Mouse (Mus musculus) layer of hippocampus, adult 8-10 months (tissue): Measurements from ENCODE around the gene Snx25. TPM values are rescaled to one million over a fixed set of nuclear protein-coding genes. Genes with fewer than 3 reads are reported as not detected.
"Not testable (repeated sequence)": the region's sequence is repeated elsewhere in the genome, so short reads cannot be mapped to it uniquely, and the experiment has no call there.

Experiments used
- DNase-seq, 2 experiments: peaks; one replicate each; pipeline ENCODE4 v3.0.0; 2022; ENCODE audit warnings: low spot score in 2 of 2
- total RNA-seq, 4 experiments: library from RNA; stranded (reverse); gene quantifications; 2 replicates each; pipeline ENCODE4 v1.2.4; 2022

The Snx25 gene
- total RNA-seq, 4 experiments from 2014 or later = 39.4 to 46.0 (median 42.8) TPM

- DNase-seq = no peak
Measured at GRCm38 (mm10) chr8:46137843-46138596, 13.9 kb downstream of the Snx25 start.

DNA sequence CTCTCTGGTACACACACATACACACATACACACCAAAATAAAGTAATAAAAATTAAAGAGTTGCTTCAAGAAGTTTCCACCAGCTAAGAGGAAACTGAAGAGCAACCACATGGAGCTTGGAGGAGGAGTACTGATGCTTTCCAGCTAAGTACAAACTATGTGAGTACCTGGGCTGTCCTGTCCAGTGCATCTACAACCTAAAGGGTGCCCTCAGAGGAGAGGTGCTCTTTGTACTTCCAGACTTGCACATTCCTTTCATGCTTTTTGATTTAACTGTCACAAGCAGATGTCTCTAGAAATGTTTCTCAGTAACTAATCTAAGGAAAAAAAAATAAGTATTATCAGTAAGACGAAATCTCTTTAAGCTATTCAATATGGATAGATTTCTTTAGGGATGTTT is 14.6 kb downstream of the Snx25 start:
- no peak for DNase-seq

- not testable (repeated sequence) for DNase-seq
Measured at GRCm38 (mm10) chr8:46135546-46135945, 16.4 kb downstream of the Snx25 start.

- no peak for DNase-seq
Measured at GRCm38 (mm10) chr8:46130426-46130825, 21.5 kb downstream of the Snx25 start.

- DNase-seq = no peak
Measured at GRCm38 (mm10) chr8:46122498-46122897, 29.5 kb downstream of the Snx25 start.

- DNase-seq = no peak
Measured at GRCm38 (mm10) chr8:46119176-46119575, 32.8 kb downstream of the Snx25 start.

DNA sequence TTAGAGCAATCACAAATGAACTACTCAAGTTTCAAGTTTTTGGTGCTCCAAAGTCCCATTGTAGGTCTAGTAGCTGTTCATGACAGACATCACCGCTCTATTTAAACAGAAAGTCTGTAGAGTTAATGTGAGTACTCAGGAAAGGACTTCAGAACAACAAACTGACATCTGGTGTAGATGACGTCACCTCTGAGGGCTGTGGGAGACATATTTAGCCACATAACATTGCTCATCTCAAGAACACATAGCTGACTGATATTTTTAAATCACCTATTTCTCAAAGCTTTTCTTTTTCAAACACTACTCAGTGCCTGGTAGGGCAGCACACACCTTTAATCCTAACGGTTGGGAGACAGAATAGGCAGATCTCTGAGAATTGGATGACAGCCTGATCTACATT is 34.8 kb downstream of the Snx25 start:
- DNase-seq = no peak

DNA sequence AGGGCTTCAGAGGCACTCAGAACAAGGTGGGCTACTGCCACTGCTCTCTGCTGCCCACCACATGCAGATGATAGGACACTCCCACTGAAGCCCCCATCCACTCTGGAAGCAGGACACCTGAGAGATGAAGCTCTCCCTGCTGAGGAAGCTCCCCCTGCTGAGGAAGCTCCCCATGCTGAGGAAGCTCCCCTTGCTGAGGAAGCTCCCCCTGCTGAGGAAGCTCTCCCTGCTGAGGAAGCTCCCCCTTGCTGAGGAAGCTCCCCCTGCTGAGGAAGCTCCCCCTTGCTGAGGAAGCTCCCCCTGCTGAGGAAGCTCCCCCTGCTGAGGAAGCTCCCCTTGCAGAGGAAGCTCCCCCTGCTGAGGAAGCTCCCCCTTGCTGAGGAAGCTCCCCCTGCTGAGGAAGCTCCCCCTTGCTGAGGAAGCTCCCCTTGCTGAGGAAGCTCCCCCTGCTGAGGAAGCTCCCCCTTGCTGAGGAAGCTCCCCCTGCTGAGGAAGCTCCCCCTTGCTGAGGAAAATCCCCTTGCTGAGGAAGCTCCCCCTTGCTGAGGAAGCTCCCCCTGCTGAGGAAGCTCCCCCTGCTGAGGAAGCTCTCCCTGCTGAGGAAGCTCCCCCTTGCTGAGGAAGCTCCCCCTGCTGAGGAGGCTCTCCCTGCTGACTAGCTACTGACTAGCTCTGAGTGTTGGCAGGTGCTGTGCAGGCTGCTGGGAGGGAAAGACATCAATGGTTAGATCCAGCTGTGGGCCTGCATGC is 38.4 kb downstream of the Snx25 start:
- not testable (repeated sequence) for DNase-seq

- DNase-seq = no peak
Measured at GRCm38 (mm10) chr8:46107690-46108089, 44.3 kb downstream of the Snx25 start.

GRCm38 (mm10) chr8:46103434-46103833 is 48.5 kb downstream of the Snx25 start:
- DNase-seq = no peak

DNA sequence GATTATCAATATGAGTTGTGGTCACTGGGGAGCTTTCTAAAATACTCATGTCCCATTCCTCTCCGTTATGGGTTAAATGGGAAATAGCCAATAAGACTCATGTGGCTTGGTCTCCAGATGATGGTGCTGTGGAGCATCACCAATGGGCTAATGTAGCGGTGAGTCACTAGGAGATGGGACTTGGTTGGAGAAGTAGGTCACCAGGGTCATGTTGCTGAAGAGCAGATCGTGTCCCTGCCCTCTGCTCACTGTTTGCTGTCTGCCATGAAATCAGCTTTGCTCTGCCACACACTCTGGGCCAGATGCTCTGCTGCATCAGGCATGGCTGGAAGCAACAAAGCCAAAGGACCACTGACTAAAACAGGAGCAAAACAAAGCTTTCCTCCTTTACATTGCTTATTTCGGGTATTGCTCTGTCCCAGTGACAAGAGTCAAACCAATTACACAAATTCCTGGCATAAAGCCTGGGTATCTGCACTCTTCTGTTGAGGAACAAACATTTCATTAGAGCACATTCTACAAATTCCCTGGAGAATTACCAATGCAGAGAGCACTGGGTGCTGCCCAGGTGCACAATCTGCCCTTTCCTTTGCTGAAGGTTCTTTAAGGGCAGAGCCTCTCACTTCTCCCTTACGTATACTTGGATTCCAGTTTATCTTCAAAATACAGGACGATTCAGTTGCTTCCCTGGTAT is 59.1 kb downstream of the Snx25 start:
- no peak for DNase-seq

- no peak for DNase-seq
Measured at GRCm38 (mm10) chr8:46083141-46083540, 68.8 kb downstream of the Snx25 start.

DNA sequence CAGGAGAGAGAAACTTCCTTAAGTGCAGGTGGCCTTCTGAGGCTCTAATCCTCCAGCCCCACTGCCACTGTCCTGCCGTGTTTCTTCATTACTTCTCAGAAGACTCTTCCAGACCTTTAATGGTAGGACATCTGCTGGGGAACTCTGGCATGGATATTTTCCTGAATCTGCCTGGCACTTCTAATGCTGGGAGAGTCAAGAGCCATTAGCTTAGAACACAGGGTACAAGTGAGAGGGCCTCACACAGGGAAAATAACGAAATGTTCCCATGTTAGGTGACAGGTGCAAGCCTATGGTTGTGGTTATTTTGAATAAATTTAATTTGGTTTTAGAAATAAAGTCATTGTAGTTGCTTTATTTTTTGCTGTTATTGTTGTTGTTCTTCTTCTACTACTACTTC is 70.9 kb downstream of the Snx25 start:
- DNase-seq = no peak

DNA sequence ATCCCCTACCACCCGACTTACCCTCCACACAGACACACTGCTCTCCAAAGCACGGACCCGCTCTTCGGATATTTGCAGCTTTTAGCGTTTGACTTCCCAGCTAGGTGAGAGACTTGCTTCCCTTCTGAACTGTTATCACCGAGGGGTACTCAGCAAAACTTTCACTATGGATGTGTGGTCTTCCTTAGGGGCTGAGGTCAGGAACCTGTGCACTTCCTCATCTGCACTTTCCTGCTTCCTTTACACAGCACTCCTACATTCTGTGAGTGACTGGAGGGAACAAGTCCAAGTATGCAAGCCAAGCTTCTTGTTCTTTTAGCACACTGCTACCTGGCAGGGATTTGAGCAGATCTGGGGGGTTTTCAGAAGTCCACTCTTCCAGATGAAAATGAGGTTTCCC is 73.1 kb downstream of the Snx25 start:
- no peak for DNase-seq

GRCm38 (mm10) chr8:46075223-46075622 is 76.7 kb downstream of the Snx25 start:
- DNase-seq = no peak

- no peak for DNase-seq
Measured at GRCm38 (mm10) chr8:46073540-46074140, 78.3 kb downstream of the Snx25 start.

- DNase-seq = no peak
Measured at GRCm38 (mm10) chr8:46072798-46073197, 79.2 kb downstream of the Snx25 start.

GRCm38 (mm10) chr8:46040260-46040659 is 111.7 kb downstream of the Snx25 start:
- peak; percentile 46 to 48 for DNase-seq

DNA sequence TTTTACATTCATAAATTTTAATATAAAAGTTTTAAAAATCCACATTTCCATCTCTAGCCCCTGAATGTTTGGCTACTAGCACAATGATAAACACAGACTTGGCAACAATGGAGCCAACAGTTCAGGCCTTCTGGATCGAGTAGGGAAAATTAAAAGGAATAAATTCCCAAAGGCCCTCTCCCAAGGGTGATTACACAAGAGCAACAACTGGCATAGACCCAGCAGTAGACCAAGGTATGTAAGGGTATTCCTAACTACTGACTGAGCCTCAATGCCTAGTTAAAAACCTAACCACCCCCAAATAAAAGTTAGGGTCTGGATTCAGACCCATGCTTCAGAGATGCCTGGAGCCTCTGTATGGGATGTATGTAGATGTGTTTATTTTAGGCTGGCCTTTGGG is 112.3 kb downstream of the Snx25 start:
- no peak for DNase-seq

- DNase-seq = no peak
Measured at GRCm38 (mm10) chr8:46036217-46036616, 115.7 kb downstream of the Snx25 start.

- no peak for DNase-seq
Measured at GRCm38 (mm10) chr8:46024392-46024791, 127.6 kb downstream of the Snx25 start.

DNA sequence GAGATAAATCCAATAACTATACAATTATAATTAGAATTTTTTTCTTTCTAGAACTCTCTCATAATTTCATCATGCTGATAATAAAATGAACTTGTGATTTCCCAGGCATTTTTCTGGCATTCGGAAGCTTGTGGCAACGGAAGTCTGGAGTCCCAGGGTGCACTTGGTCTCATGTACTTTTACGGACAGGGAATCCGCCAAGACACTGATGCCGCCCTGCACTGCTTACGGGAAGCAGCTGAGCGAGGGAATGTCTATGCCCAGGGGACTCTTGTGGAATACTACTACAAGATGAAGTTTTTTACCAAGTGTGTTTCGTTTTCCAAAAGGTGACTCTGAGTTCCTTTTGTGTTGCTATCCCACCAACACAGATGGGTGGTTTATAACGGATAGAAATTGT is 129.2 kb downstream of the Snx25 start:
- DNase-seq = no peak
